Mouse (Mus musculus): ENCODE measurements around the gene Rnf144b. TPM values are rescaled to one million over a fixed set of nuclear protein-coding genes. Genes with fewer than 3 reads are reported as not detected.

Gene Rnf144b
- total and polyA plus RNA-seq, 3 experiments: 8.0 to 31.0 (median 18.1) TPM

DNA sequence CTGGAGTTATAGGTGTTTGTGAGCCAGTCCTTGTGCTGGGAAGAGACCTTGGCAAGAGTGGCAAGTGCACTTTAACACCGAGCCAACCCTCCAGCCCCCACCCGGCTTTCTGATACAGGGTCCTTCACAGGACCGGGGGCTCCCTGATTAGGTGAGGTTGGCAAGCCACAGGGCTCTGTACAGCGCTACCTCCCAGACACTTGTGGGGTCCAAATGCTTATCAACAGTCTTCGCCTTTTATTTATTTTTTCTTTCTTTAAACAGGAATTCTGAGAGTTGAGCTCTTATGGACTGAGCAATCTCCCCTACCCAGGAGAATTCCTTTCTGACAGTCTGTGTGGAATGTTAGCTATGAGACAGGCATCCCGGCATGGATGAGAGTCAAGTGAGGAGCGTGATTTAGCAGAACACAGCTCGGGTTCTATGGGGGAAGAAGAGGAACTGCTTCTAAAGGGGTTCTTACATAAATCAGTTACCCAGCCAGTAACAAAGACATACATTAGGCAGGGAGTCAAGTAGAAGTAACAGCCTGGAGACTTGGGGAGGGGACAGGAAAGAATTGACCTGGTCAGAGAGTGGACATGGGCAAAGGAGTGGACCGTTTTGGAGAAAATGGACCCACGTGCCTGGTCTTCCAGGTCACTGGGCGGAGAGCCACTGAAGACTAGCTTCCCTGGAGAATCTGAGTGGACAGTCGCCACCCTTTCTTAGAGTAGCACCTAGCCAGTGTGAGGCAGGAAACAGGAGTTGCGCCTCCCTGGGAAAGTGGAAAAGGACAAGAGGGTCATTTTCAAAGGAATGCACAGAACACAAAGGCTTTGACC lies 154.8 kb downstream of the Rnf144b start:
- 19% methylated on average over 13 of the region's 13 CpGs for WGBS
- no peaks in the 10 kb centered on the region for H3K79me2 ChIP-seq (replicated peaks; ENCODE audit: control insufficient read depth, insufficient read depth, low read length)
- peaks cover 8% of the 10 kb centered on the region for H3K4me1 ChIP-seq (ENCODE audit: control insufficient read depth, insufficient read depth, low read length)
- H3K9ac ChIP-seq (ENCODE audit: low read depth, low read length): no peak overlapping the region; the same call in 1 of the 2 replicates
- peak overlapping the region; percentile 76 for H3K27ac ChIP-seq
- no peaks in the 10 kb centered on the region for H3K36me3 ChIP-seq (ENCODE audit: control insufficient read depth, insufficient read depth, low read length)
- peak overlapping the region; percentile 18; the same call in 1 of the 2 replicates for H3K4me3 ChIP-seq
- TF ChIP-seq CTCF (IDR thresholded peaks at IDR 0.05) (no peak), POLR2A (IDR thresholded peaks at IDR 0.05; ENCODE audit: insufficient read depth, low read depth, low read length) (no peak), EP300 (IDR thresholded peaks at IDR 0.05; ENCODE audit: insufficient read depth, low read depth, low read length) (0 out of 2 replicates have a peak, but pooled peaks have one; percentile 46)
- H3K27me3 ChIP-seq (ENCODE audit: control insufficient read depth, insufficient read depth, low read length): no peaks in the 10 kb centered on the region
- peak; percentile 34 to 48 for DNase-seq
- intact Hi-C loops (cut with DNase I): no loop called here

DNA sequence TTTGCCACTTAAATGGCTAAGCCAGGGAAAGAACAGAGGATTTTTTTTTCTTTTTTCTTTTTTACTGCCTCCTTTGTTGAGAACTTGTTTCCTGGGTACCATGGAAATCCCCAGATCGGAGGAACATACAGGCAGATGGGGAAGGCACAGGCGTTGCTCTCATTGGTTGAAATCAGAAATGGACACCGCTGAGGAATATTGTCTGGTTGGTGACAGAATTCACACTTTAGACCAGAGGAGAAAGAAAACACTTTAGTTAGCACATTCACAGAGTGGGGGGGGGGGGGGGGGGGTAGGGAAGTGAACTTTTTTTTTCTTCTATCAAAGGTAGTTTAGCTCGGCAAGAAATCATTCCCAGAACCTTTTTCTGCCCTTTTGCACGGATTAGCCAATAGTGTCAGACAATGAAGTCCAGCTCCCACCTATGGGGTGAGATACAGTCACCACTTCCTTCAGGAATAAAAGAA lies 155.4 kb downstream of the Rnf144b start:
- Histone ChIP-seq H3K4me3 (no peak overlapping the region), H3K36me3 (ENCODE audit: control insufficient read depth, insufficient read depth, low read length) (no peaks in the 10 kb centered on the region), H3K79me2 (replicated peaks; ENCODE audit: control insufficient read depth, insufficient read depth, low read length) (no peaks in the 10 kb centered on the region), H3K27me3 (ENCODE audit: control insufficient read depth, insufficient read depth, low read length) (no peaks in the 10 kb centered on the region), H3K4me1 (ENCODE audit: control insufficient read depth, insufficient read depth, low read length) (peaks cover 8% of the 10 kb centered on the region), H3K27ac (no peak overlapping the region; the same call in 1 of the 2 replicates), H3K9ac (ENCODE audit: low read depth, low read length) (no peak overlapping the region)
- intact Hi-C loops (cut with DNase I): no loop called here
- no peak for DNase-seq
- no peak for TF ChIP-seq POLR2A (IDR thresholded peaks at IDR 0.05; ENCODE audit: insufficient read depth, low read depth, low read length)
- TF ChIP-seq EP300 (IDR thresholded peaks at IDR 0.05; ENCODE audit: insufficient read depth, low read depth, low read length): no peak
- TF ChIP-seq CTCF (IDR thresholded peaks at IDR 0.05): no peak
- WGBS: 36% methylated on average over 5 of the region's 5 CpGs

- TF ChIP-seq EP300 (IDR thresholded peaks at IDR 0.05; ENCODE audit: insufficient read depth, low read depth, low read length) (no peak), CTCF (IDR thresholded peaks at IDR 0.05) (no peak), POLR2A (IDR thresholded peaks at IDR 0.05; ENCODE audit: insufficient read depth, low read depth, low read length) (no peak)
- DNase-seq: no peak
Measured at GRCm38 (mm10) chr13:47282221-47282620, 159.8 kb downstream of the Rnf144b start.

DNA sequence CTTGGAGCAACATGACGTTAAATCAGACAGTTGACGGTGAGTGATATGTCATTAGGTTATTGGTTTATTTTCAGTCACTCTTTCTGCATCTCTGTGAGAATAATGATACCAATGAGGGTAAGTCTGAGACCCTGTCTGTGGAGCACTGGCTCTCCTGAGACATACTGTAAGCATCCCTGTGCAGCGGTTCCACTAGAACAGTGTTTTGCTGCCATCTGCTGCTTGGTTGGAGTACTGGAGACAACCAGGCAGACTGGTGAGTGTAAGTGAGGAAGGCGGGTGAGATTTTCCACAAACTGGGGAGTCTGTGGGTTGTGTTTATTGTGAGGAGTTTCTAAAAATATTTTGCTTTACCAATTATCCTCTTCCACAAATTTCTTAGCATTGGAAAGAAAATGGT lies 166.0 kb downstream of the Rnf144b start:
- no peaks in the 10 kb centered on the region for H3K4me1 ChIP-seq (ENCODE audit: control insufficient read depth, insufficient read depth, low read length)
- no peaks in the 10 kb centered on the region for H3K27me3 ChIP-seq (ENCODE audit: control insufficient read depth, insufficient read depth, low read length)
- WGBS: 35% methylated on average over 4 of the region's 4 CpGs
- no peak overlapping the region for H3K27ac ChIP-seq
- no peak overlapping the region for H3K4me3 ChIP-seq
- no peaks in the 10 kb centered on the region for H3K36me3 ChIP-seq (ENCODE audit: control insufficient read depth, insufficient read depth, low read length)
- TF ChIP-seq CTCF (IDR thresholded peaks at IDR 0.05) (peak; percentile 96), POLR2A (IDR thresholded peaks at IDR 0.05; ENCODE audit: insufficient read depth, low read depth, low read length) (no peak), EP300 (IDR thresholded peaks at IDR 0.05; ENCODE audit: insufficient read depth, low read depth, low read length) (peak; percentile 92)
- intact Hi-C loops (cut with DNase I): loop anchor here (1.0 to 5.0 kb wide), 3 partner anchors 61 to 208 kb away; no protein-coding TSS in a partner anchor
- DNase-seq: peak; percentile 49 to 81
- H3K79me2 ChIP-seq (replicated peaks; ENCODE audit: control insufficient read depth, insufficient read depth, low read length): no peaks in the 10 kb centered on the region
- H3K9ac ChIP-seq (ENCODE audit: low read depth, low read length): no peak overlapping the region

More at GRCm38 (mm10) chr13:47282221-47282620, 159.8 kb downstream of the Rnf144b start:
- no peak overlapping the region for H3K9ac ChIP-seq (ENCODE audit: low read depth, low read length)
- H3K4me1 ChIP-seq (ENCODE audit: control insufficient read depth, insufficient read depth, low read length): peaks cover 6% of the 10 kb centered on the region
- H3K27ac ChIP-seq: no peak overlapping the region
- WGBS: 65% methylated on average over 3 of the region's 3 CpGs
- H3K79me2 ChIP-seq (replicated peaks; ENCODE audit: control insufficient read depth, insufficient read depth, low read length): no peaks in the 10 kb centered on the region
- H3K4me3 ChIP-seq: no peak overlapping the region
- no peaks in the 10 kb centered on the region for H3K36me3 ChIP-seq (ENCODE audit: control insufficient read depth, insufficient read depth, low read length)
- no peaks in the 10 kb centered on the region for H3K27me3 ChIP-seq (ENCODE audit: control insufficient read depth, insufficient read depth, low read length)
- intact Hi-C loops (cut with DNase I): no loop called here

- intact Hi-C loops (cut with DNase I): no loop called here
Measured at GRCm38 (mm10) chr13:47296465-47296864, 174.0 kb downstream of the Rnf144b start.

More at GRCm38 (mm10) chr13:47296465-47296864, 174.0 kb downstream of the Rnf144b start:
- no peak for DNase-seq
- no peak overlapping the region for H3K27ac ChIP-seq
- no peaks in the 10 kb centered on the region for H3K4me1 ChIP-seq (ENCODE audit: control insufficient read depth, insufficient read depth, low read length)
- no peak for TF ChIP-seq EP300 (IDR thresholded peaks at IDR 0.05; ENCODE audit: insufficient read depth, low read depth, low read length)
- TF ChIP-seq POLR2A (IDR thresholded peaks at IDR 0.05; ENCODE audit: insufficient read depth, low read depth, low read length): no peak
- no peak for TF ChIP-seq CTCF (IDR thresholded peaks at IDR 0.05)
- no peak overlapping the region for H3K4me3 ChIP-seq
- no peaks in the 10 kb centered on the region for H3K79me2 ChIP-seq (replicated peaks; ENCODE audit: control insufficient read depth, insufficient read depth, low read length)
- 94% methylated on average over 8 of the region's 8 CpGs for WGBS
- H3K36me3 ChIP-seq (ENCODE audit: control insufficient read depth, insufficient read depth, low read length): no peaks in the 10 kb centered on the region
- no peaks in the 10 kb centered on the region for H3K27me3 ChIP-seq (ENCODE audit: control insufficient read depth, insufficient read depth, low read length)
- no peak overlapping the region for H3K9ac ChIP-seq (ENCODE audit: low read depth, low read length)

Other genes with a start within 250 kb of the Rnf144b start
- 100 to 1,000 TPM; 108 to 113 TPM for gene Kif13a, start 192.8 kb upstream of the Rnf144b start, total RNA-seq (2021)
- gene Kif13a, start 192.8 kb upstream of the Rnf144b start, polyA plus RNA-seq (2012; rRNA removed): 49.8 and 75.4 TPM in 2 replicates
- gene Nhlrc1, start 107.8 kb upstream of the Rnf144b start, total RNA-seq (2021): 1 to 10 TPM; 6.6 to 6.8 TPM
- gene Nhlrc1, start 107.8 kb upstream of the Rnf144b start, polyA plus RNA-seq (2012; rRNA removed): 6.1 and 8.6 TPM in 2 replicates
- 10 to 100 TPM in 1 of 2 experiments, 1 to 10 TPM in 1; 8.9 to 10.5 TPM for gene Kdm1b, start 79.2 kb upstream of the Rnf144b start, total RNA-seq (2021)
- gene Kdm1b, start 79.2 kb upstream of the Rnf144b start, polyA plus RNA-seq (2012; rRNA removed): 5.0 and 8.6 TPM in 2 replicates
- 1 to 10 TPM; 3.0 to 6.6 TPM for gene Tpmt, start 77.9 kb upstream of the Rnf144b start, total RNA-seq (2021)
- gene Tpmt, start 77.9 kb upstream of the Rnf144b start, polyA plus RNA-seq (2012; rRNA removed): 3.1 and 4.2 TPM in 2 replicates
- 10 to 100 TPM; 32.1 to 32.6 TPM for gene Dek, start 16.5 kb upstream of the Rnf144b start, total RNA-seq (2021)
- gene Dek, start 16.5 kb upstream of the Rnf144b start, polyA plus RNA-seq (2012; rRNA removed): 7.4 and 8.9 TPM in 2 replicates

All from heart, adult 2 months (tissue).